Mouse (Mus musculus): Measurements from ENCODE around the gene Zbtb8a.
A peak's percentile ranks its signal among the peaks of the same experiment; 100 is the strongest.

Gene Zbtb8a

DNA sequence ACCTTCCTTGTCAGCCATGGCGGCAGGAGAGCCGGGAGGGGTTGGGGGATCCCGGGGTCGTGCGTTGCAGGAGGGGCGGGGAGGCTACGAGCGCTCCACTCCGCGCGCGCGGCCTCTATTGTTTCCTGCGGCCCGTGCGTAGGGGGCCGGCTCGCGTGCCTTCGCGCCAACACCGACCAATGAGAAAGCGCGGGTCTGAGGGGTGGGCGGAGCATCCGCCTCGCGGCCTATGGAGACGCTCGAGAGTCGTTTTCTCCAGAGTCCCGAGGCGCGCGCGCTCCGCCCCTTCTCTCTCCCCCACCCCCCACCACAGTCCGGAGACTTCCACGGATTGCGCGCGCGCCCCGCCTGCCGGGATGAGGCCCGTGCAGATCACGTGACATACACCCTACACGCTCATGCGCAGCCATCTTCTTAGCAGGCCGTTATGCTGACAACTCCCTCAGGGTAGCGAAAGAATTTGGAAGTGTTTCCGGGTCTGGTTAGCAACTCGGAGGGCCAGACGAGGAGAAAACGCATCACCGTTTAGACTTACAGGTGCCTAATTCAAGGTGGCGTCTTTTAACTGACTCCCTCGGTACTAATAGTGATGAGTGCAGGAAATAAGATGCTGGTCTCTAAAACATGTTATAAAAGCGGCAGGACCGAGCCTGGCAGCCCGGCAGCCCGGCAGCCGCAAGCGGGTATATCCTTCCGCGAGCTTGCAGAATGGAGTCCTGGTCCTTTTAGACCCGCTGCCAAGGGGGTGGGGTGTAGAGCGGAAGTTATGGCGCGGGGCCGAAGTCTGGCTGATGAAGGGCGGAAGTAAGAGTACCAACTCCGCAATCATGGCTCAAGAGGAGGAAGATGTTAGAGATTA, 42.5 kb downstream of the Zbtb8a start, which contains the start of the genes Rbbp4 and Zbtb8os:
TSS of gene Rbbp4 (minus strand) at position 155 of the 859 bp plus-strand sequence.
TSS of gene Zbtb8os (plus strand) at position 480 of the 859 bp plus-strand sequence.
- DNase-seq (ENCODE audit: low spot score in 2 of 2), result peak; percentile 91 to 93

GRCm38 (mm10) chr4:129334677-129335215, 43.2 kb downstream of the Zbtb8a start:
- no peak for DNase-seq (ENCODE audit: low spot score in 2 of 2)

DNA sequence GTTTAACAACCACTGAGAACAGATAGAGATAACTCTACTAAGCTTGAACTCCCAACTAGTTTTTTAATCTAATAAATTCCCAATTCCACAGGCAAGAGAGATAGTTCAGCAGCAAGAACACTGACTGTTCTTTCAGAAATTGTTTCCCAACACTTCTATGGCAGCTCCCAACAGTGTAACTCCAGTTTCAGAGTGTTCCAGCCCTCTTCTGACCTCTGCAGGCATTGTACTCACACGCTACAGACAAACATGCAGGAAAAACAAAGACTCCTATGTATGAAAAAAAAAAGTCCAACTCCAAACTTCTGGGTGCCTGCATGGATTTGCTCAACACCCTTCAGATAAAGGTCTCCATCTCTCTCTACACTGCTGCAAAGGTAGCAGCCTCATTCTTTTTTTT, 45.1 kb downstream of the Zbtb8a start:
- no peak for DNase-seq (ENCODE audit: low spot score in 2 of 2)

GRCm38 (mm10) chr4:129326191-129326590, 51.7 kb downstream of the Zbtb8a start:
- no peak for DNase-seq (ENCODE audit: low spot score in 2 of 2)

DNA sequence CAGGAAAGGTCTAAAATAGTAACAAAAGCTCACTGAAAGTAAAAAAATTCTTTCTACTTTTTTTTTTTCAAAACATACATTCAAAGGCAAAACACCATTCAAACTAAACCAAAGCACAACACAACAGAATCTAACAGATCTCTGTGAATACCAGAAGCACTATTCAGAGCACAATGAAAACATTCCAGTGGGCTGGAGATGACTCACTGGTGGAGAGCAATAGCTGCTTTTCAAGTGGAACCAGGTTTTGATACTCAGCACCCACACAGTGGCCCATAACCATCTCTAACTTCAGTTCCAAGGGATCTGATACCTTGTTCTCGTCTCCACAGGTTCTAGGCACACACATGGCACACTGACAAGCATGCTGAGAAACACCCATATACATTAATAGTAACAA, 53.2 kb downstream of the Zbtb8a start:
- DNase-seq (ENCODE audit: low spot score in 2 of 2), result no peak

DNA sequence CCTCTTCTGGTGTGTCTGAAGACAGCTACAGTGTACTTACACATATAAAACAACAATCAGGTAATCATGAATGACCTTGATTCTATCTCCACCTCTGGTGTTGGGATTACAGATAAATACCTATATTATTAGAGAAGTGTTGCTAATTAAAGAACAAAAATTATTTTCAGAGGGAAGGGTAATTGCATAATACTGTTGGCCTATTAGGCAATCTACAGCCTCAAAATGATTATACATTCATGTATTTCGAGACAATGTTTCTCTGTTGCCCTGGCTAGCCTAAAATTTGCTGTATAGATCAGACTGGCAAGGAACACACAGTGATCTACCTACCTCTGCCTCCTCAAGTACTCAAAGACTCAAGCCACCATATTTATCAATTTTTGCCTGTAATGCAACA, 54.4 kb downstream of the Zbtb8a start:
- DNase-seq (ENCODE audit: low spot score in 2 of 2), result no peak

DNA sequence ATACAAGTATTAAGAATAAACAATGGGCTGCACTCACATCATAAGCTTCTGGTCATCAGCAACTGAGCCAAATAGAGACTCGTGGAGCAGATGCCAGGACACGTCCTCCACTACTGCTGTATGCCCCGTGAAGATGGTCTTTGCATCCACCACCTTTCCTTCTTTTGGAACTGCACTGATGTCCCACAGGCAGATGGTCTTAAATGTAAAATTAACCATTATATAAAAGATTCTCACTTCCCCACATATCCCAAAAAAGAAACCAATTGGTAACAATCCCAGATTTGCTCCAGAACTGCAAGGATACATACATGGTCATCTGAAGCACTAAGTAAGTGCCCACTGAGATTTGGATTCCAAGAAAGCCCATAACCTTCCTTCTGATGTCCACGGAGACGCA, 55.9 kb downstream of the Zbtb8a start:
- no peak for DNase-seq (ENCODE audit: low spot score in 2 of 2)

DNA sequence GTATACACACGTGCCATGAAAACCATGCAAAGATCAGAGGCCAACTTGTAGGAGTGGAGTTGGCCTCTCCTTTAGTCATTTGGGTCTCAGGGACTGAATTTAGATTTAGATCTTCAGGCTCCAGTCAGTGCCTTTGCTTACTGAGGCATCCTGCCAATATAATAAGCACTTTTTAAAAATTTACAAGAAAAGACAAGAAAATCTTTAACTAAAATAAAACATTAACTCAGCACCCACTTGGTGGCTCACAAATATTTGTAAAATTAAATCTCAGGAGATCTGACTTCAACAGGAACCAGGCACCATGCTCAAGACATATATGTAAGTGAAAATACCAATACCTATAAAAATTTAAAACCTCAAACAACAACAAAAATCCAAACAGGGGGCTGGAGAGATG, 57.0 kb downstream of the Zbtb8a start:
- no peak for DNase-seq (ENCODE audit: low spot score in 2 of 2)

GRCm38 (mm10) chr4:129313886-129314285, 64.0 kb downstream of the Zbtb8a start:
- no peak for DNase-seq (ENCODE audit: low spot score in 2 of 2)

DNA sequence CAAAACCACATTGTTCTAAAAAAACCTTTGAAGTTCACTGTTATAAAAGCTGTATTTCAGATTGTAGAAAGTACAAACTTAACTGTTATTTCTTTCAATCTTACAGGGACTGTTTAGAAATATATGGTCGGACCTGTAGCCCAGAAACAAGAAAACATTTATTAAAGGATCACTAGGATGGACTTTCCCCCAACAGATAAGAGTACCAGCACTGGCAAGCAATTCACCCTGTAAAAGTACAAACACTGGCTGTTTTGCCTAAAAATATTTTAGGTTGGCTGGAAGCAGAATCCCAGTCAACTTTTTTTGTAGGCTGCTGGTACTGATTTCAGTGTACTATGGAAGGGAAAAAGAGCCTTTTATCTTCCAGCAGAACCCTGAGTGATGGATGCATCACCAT, 70.0 kb downstream of the Zbtb8a start:
- DNase-seq (ENCODE audit: low spot score in 2 of 2), result no peak

GRCm38 (mm10) chr4:129304306-129304705, 73.6 kb downstream of the Zbtb8a start:
- DNase-seq (ENCODE audit: low spot score in 2 of 2), result no peak

GRCm38 (mm10) chr4:129303816-129304215, 74.1 kb downstream of the Zbtb8a start:
- DNase-seq (ENCODE audit: low spot score in 2 of 2), result no peak
